Mouse (Mus musculus): Measurements from ENCODE around the gene Atp4a.

GRCm38 (mm10) chr7:30744022-30744598 is 32.1 kb downstream of the Atp4a start:
- TF ChIP-seq MAFK (IDR thresholded peaks at IDR 0.05; ENCODE audit: insufficient read depth, low read depth, low read length) (no peak), ZC3H11A (IDR thresholded peaks at IDR 0.05; ENCODE audit: borderline replicate concordance, low read depth, low read length) (no peak), HCFC1 (IDR thresholded peaks at IDR 0.05; ENCODE audit: borderline replicate concordance, insufficient read depth, low read length) (no peak), ZNF384 (IDR thresholded peaks at IDR 0.05; ENCODE audit: low read depth, low read length) (no peak), CHD2 (IDR thresholded peaks at IDR 0.05; ENCODE audit: low read depth, low read length) (no peak)

Measured in ES-E14 (cell line).